Mouse (Mus musculus) forebrain, postnatal 0 days (tissue): Measurements from ENCODE around the gene Qprt. TPM values are rescaled to one million over a fixed set of nuclear protein-coding genes. Genes with fewer than 3 reads are reported as not detected.
A peak's percentile ranks its signal among the peaks of the same experiment; 100 is the strongest.

Experiments used
- ATAC-seq: fragments of 200-750 bp; cut with Nextera tagmentation; 2 replicates; pipeline ENCODE4 v1.8.0; 2017; ENCODE audit warnings: mild to moderate bottlenecking, moderate library complexity
- DNase-seq: peaks from one replicate; pipeline ENCODE4 v3.0.0-alpha.2; 2015
- H3K27ac ChIP-seq: fragments of 300-500 bp; sonication (generic); 2 replicates; pipeline ENCODE4 v1.5.1; 2014; ENCODE audit warnings: low read depth, mild to moderate bottlenecking, antibody characterized with exemption, low read length, moderate library complexity, mixed read lengths
- H3K27me3 ChIP-seq: fragments of 300-500 bp; sonication (generic); 2 replicates; pipeline ENCODE4 v1.6.1; 2014; ENCODE audit warnings: mild to moderate bottlenecking, low read length, mixed read lengths; ENCODE audit not compliant: insufficient read depth
- H3K36me3 ChIP-seq: fragments of 300-500 bp; sonication (generic); 2 replicates; pipeline ENCODE4 v1.6.1; 2014; ENCODE audit warnings: mild to moderate bottlenecking, moderate library complexity; ENCODE audit not compliant: insufficient read depth
- H3K4me1 ChIP-seq: fragments of 300-500 bp; sonication (generic); 2 replicates; pipeline ENCODE4 v1.6.1; 2014; ENCODE audit warnings: antibody characterized with exemption; ENCODE audit not compliant: insufficient read depth
- H3K4me2 ChIP-seq: fragments of 300-500 bp; sonication (generic); 2 replicates; pipeline ENCODE4 v1.6.1; 2014; ENCODE audit warnings: low read depth, mild to moderate bottlenecking, moderate library complexity
- H3K4me3 ChIP-seq: fragments of 300-500 bp; sonication (generic); 2 replicates; pipeline ENCODE4 v1.5.1; 2014; ENCODE audit warnings: low read depth, low read length, mixed read lengths
- H3K9ac ChIP-seq: fragments of 300-500 bp; sonication (generic); 2 replicates; pipeline ENCODE4 v1.6.1; 2014; ENCODE audit warnings: mild to moderate bottlenecking
- H3K9me3 ChIP-seq: fragments of 300-500 bp; sonication (generic); 2 replicates; pipeline ENCODE4 v1.6.1; 2016; ENCODE audit warnings: low read length
- CTCF ChIP-seq: sonication (generic); IDR thresholded peaks from 2 replicates; pipeline ENCODE4 v1.5.1; 2016; ENCODE audit warnings: antibody characterized with exemption, control low read depth, low read depth
- WGBS: fragments of 180-500 bp; shearing (Covaris S2); extraction: QIAGEN DNeasy Blood & Tissue Kit; methylation state at CpG from one replicate; pipeline ENCODE4 v1.1.7; 2014; 5-methylcytosine and 5-hydroxymethylcytosine counted together
- polyA plus RNA-seq: library from polyadenylated mRNA; unstranded; fragments of >200 nt; fragmentation: Nextera tagmentation; extraction: Ambion mirVana; gene quantifications from 2 replicates; pipeline ENCODE4 v1.2.1, GENCODE M21; 2015
- total RNA-seq: library from RNA; depleted of rRNA; stranded (reverse); fragments of >200 nt; gene quantifications from 2 replicates; pipeline ENCODE4 v1.2.3, GENCODE M21; 2014

The Qprt gene
- total and polyA plus RNA-seq, 2 experiments from 2014 or later, result 0.84 to 0.90 TPM

GRCm38 (mm10) chr7:127133125-127133524 lies 11.1 kb upstream of the Qprt start:
- ATAC-seq, result 0 out of 2 replicates have a peak, but pooled peaks have one; percentile 23
- no peaks in the 10 kb centered on the region for H3K9me3 ChIP-seq
- no peaks in the 10 kb centered on the region for H3K27me3 ChIP-seq
- no peak overlapping the region for H3K4me2 ChIP-seq
- H3K36me3 ChIP-seq, result no peaks in the 10 kb centered on the region
- no peak overlapping the region for H3K9ac ChIP-seq
- no peaks in the 10 kb centered on the region for H3K4me1 ChIP-seq
- no peak for TF ChIP-seq CTCF
- DNase-seq, result no peak
- H3K27ac ChIP-seq, result no peak overlapping the region
- H3K4me3 ChIP-seq, result no peak overlapping the region
- WGBS, result 48% methylated on average over 5 of the region's 5 CpGs

GRCm38 (mm10) chr7:127129638-127130037 lies 7.6 kb upstream of the Qprt start:
- Histone ChIP-seq H3K36me3 (no peaks in the 10 kb centered on the region), H3K9me3 (no peaks in the 10 kb centered on the region), H3K27me3 (no peaks in the 10 kb centered on the region), H3K4me1 (no peaks in the 10 kb centered on the region), H3K4me2 (no peak overlapping the region), H3K4me3 (no peak overlapping the region), H3K27ac (no peak overlapping the region), H3K9ac (no peak overlapping the region)
- peak; percentile 71 for ATAC-seq
- WGBS, result 9% methylated on average over 4 of the region's 4 CpGs
- peak; percentile 59 for DNase-seq
- TF ChIP-seq CTCF, result peak; percentile 72

GRCm38 (mm10) chr7:127121061-127121910 lies 740 bp downstream of the Qprt start:
- Histone ChIP-seq H3K4me1 (no peaks in the 10 kb centered on the region), H3K9ac (no peak overlapping the region), H3K27ac (no peak overlapping the region), H3K36me3 (no peaks in the 10 kb centered on the region), H3K4me3 (no peak overlapping the region), H3K9me3 (no peaks in the 10 kb centered on the region), H3K4me2 (no peak overlapping the region), H3K27me3 (peaks cover 12% of the 10 kb centered on the region; the same call in 1 of the 2 replicates)
- DNase-seq (no peak), ATAC-seq (no peak)
- WGBS, result 12% methylated on average over 21 of the region's 21 CpGs
- TF ChIP-seq CTCF, result no peak

GRCm38 (mm10) chr7:127118671-127119445 lies 3.2 kb downstream of the Qprt start:
- H3K4me1 ChIP-seq, result no peaks in the 10 kb centered on the region
- DNase-seq (no peak), ATAC-seq (no peak)
- peaks cover 12% of the 10 kb centered on the region; the same call in 1 of the 2 replicates for H3K27me3 ChIP-seq
- H3K36me3 ChIP-seq, result no peaks in the 10 kb centered on the region
- 61% methylated on average over 14 of the region's 14 CpGs for WGBS
- H3K9ac ChIP-seq, result no peak overlapping the region
- no peaks in the 10 kb centered on the region for H3K9me3 ChIP-seq
- no peak overlapping the region for H3K27ac ChIP-seq
- H3K4me3 ChIP-seq, result no peak overlapping the region
- no peak for TF ChIP-seq CTCF
- no peak overlapping the region for H3K4me2 ChIP-seq

GRCm38 (mm10) chr7:127117948-127118347 lies 4.1 kb downstream of the Qprt start:
- TF ChIP-seq CTCF, result peak; percentile 54
- no peak overlapping the region for H3K9ac ChIP-seq
- no peak overlapping the region for H3K4me3 ChIP-seq
- H3K9me3 ChIP-seq, result no peaks in the 10 kb centered on the region
- 0 out of 2 replicates have a peak, but pooled peaks have one; percentile 18 for ATAC-seq
- no peak overlapping the region for H3K27ac ChIP-seq
- no peaks in the 10 kb centered on the region for H3K36me3 ChIP-seq
- peaks cover 12% of the 10 kb centered on the region; the same call in 1 of the 2 replicates for H3K27me3 ChIP-seq
- H3K4me1 ChIP-seq, result no peaks in the 10 kb centered on the region
- H3K4me2 ChIP-seq, result no peak overlapping the region
- DNase-seq, result no peak
- 56% methylated on average over 5 of the region's 5 CpGs for WGBS

GRCm38 (mm10) chr7:127116331-127116935 lies 5.6 kb downstream of the Qprt start:
- DNase-seq (no peak), ATAC-seq (peak; percentile 42)
- H3K27ac ChIP-seq, result no peak overlapping the region
- H3K36me3 ChIP-seq, result no peaks in the 10 kb centered on the region
- peaks cover 8% of the 10 kb centered on the region; the same call in 1 of the 2 replicates for H3K27me3 ChIP-seq
- no peak overlapping the region for H3K4me2 ChIP-seq
- H3K9ac ChIP-seq, result no peak overlapping the region
- no peak for TF ChIP-seq CTCF
- H3K9me3 ChIP-seq, result no peaks in the 10 kb centered on the region
- no peaks in the 10 kb centered on the region for H3K4me1 ChIP-seq
- no peak overlapping the region for H3K4me3 ChIP-seq
- 49% methylated on average over 11 of the region's 11 CpGs for WGBS
